Mouse (Mus musculus) kidney, postnatal 10 days (tissue): Measurements from ENCODE around the gene Arntl.

Experiments
- DNase-seq: peaks from one replicate; pipeline ENCODE4 v3.0.0; 2021; ENCODE audit warnings: mixed read lengths

Arntl gene

GRCm38 (mm10) chr7:113297813-113298212 is 90.5 kb downstream of the Arntl start:
- no peak for DNase-seq

GRCm38 (mm10) chr7:113310136-113310535 is 102.9 kb downstream of the Arntl start:
- DNase-seq = no peak

GRCm38 (mm10) chr7:113311784-113312183 is 104.5 kb downstream of the Arntl start:
- peak; percentile 77 for DNase-seq

GRCm38 (mm10) chr7:113320128-113320527 is 112.9 kb downstream of the Arntl start:
- no peak for DNase-seq

GRCm38 (mm10) chr7:113334036-113334435 is 126.8 kb downstream of the Arntl start:
- DNase-seq = no peak

GRCm38 (mm10) chr7:113335250-113335649 is 128.0 kb downstream of the Arntl start:
- no peak for DNase-seq

GRCm38 (mm10) chr7:113347271-113347670 is 140.0 kb downstream of the Arntl start:
- DNase-seq = no peak

- no peak for DNase-seq
Observed at GRCm38 (mm10) chr7:113347694-113348093, 140.4 kb downstream of the Arntl start.

GRCm38 (mm10) chr7:113349089-113349488 is 141.8 kb downstream of the Arntl start:
- DNase-seq = no peak
